Mouse (Mus musculus): ENCODE results near the gene Sulf2. TPM values are rescaled to one million over a fixed set of nuclear protein-coding genes. Genes with fewer than 3 reads are reported as not detected.

Sulf2 gene
- total and polyA plus RNA-seq, 2 experiments from 2014 or later, result 54.8 to 86.5 TPM

- 29% methylated on average over 1 of the region's 2 CpGs for WGBS
Observed at GRCm38 (mm10) chr2:166125033-166125432, 30.4 kb downstream of the Sulf2 start.

GRCm38 (mm10) chr2:166122781-166123180 is 32.7 kb downstream of the Sulf2 start:
- WGBS, result 15% methylated on average over 6 of the region's 6 CpGs
- peak; percentile 78 for ATAC-seq (ENCODE audit: insufficient read depth, low read depth)
- H3K4me3 ChIP-seq (ENCODE audit: low read depth, low read length), result no peak overlapping the region

More at GRCm38 (mm10) chr2:166125033-166125432, 30.4 kb downstream of the Sulf2 start:
- H3K4me2 ChIP-seq (ENCODE audit: low read depth, low read length), result no peak overlapping the region
- ATAC-seq (ENCODE audit: insufficient read depth, low read depth) (peak; percentile 47; the same call in 1 of the 2 replicates), DNase-seq (ENCODE audit: low spot score) (no peak)
- H3K27ac ChIP-seq (ENCODE audit: low read depth), result no peak overlapping the region
- H3K27me3 ChIP-seq (ENCODE audit: control insufficient read depth, insufficient read depth, low read length), result no peaks in the 10 kb centered on the region
- 0 out of 2 replicates have a peak, but pooled peaks cover 11% of the 10 kb centered on the region for H3K36me3 ChIP-seq (replicated peaks; ENCODE audit: control insufficient read depth, insufficient read depth, low read length)
- H3K4me1 ChIP-seq (ENCODE audit: control insufficient read depth, insufficient read depth), result peaks cover 46% of the 10 kb centered on the region
- TF ChIP-seq EP300 (IDR thresholded peaks at IDR 0.05; ENCODE audit: low read depth) (no peak), CTCF (IDR thresholded peaks at IDR 0.05; ENCODE audit: low read depth) (no peak)
- no peak overlapping the region for H3K9ac ChIP-seq (replicated peaks; ENCODE audit: low read depth, low read length)
- no peak overlapping the region for H3K4me3 ChIP-seq (ENCODE audit: low read depth, low read length)
- no peaks in the 10 kb centered on the region for H3K9me3 ChIP-seq (replicated peaks; ENCODE audit: control insufficient read depth, low read length)

GRCm38 (mm10) chr2:166121681-166122355 is 33.6 kb downstream of the Sulf2 start:
- H3K27ac ChIP-seq (ENCODE audit: low read depth), result peak overlapping the region; percentile 73; the same call in 1 of the 2 replicates
- no peak for DNase-seq (ENCODE audit: low spot score)
- no peak overlapping the region for H3K4me3 ChIP-seq (ENCODE audit: low read depth, low read length)
- no peaks in the 10 kb centered on the region for H3K27me3 ChIP-seq (ENCODE audit: control insufficient read depth, insufficient read depth, low read length)
- no peak overlapping the region for H3K9ac ChIP-seq (replicated peaks; ENCODE audit: low read depth, low read length)
- no peak overlapping the region for H3K4me2 ChIP-seq (ENCODE audit: low read depth, low read length)
- H3K9me3 ChIP-seq (replicated peaks; ENCODE audit: control insufficient read depth, low read length), result no peaks in the 10 kb centered on the region
- H3K4me1 ChIP-seq (ENCODE audit: control insufficient read depth, insufficient read depth), result peaks cover 46% of the 10 kb centered on the region
- ATAC-seq (ENCODE audit: insufficient read depth, low read depth), result no peak
- no peak for TF ChIP-seq CTCF (IDR thresholded peaks at IDR 0.05; ENCODE audit: low read depth)
- TF ChIP-seq EP300 (IDR thresholded peaks at IDR 0.05; ENCODE audit: low read depth), result no peak
- 70% methylated on average over 14 of the region's 14 CpGs for WGBS
- H3K36me3 ChIP-seq (replicated peaks; ENCODE audit: control insufficient read depth, insufficient read depth, low read length), result peaks cover 10% of the 10 kb centered on the region; the same call in 1 of the 2 replicates

More at GRCm38 (mm10) chr2:166122781-166123180, 32.7 kb downstream of the Sulf2 start:
- no peak overlapping the region for H3K4me2 ChIP-seq (ENCODE audit: low read depth, low read length)
- H3K9ac ChIP-seq (replicated peaks; ENCODE audit: low read depth, low read length), result 0 out of 2 replicates have a peak overlapping the region, but pooled peaks have one; percentile 9
- H3K9me3 ChIP-seq (replicated peaks; ENCODE audit: control insufficient read depth, low read length), result no peaks in the 10 kb centered on the region
- peak overlapping the region; percentile 73 for H3K27ac ChIP-seq (ENCODE audit: low read depth)
- peaks cover 5% of the 10 kb centered on the region; the same call in 1 of the 2 replicates for H3K36me3 ChIP-seq (replicated peaks; ENCODE audit: control insufficient read depth, insufficient read depth, low read length)
- DNase-seq (ENCODE audit: low spot score), result peak; percentile 81
- peaks cover 46% of the 10 kb centered on the region for H3K4me1 ChIP-seq (ENCODE audit: control insufficient read depth, insufficient read depth)
- TF ChIP-seq EP300 (IDR thresholded peaks at IDR 0.05; ENCODE audit: low read depth), result peak; percentile 79; the same call in 1 of the 2 replicates
- no peak for TF ChIP-seq CTCF (IDR thresholded peaks at IDR 0.05; ENCODE audit: low read depth)
- no peaks in the 10 kb centered on the region for H3K27me3 ChIP-seq (ENCODE audit: control insufficient read depth, insufficient read depth, low read length)

- Histone ChIP-seq H3K36me3 (replicated peaks; ENCODE audit: control insufficient read depth, insufficient read depth, low read length) (peaks cover 19% of the 10 kb centered on the region; the same call in 1 of the 2 replicates), H3K4me2 (ENCODE audit: low read depth, low read length) (no peak overlapping the region), H3K9me3 (replicated peaks; ENCODE audit: control insufficient read depth, low read length) (no peaks in the 10 kb centered on the region), H3K27me3 (ENCODE audit: control insufficient read depth, insufficient read depth, low read length) (no peaks in the 10 kb centered on the region), H3K4me3 (ENCODE audit: low read depth, low read length) (no peak overlapping the region), H3K9ac (replicated peaks; ENCODE audit: low read depth, low read length) (no peak overlapping the region), H3K4me1 (ENCODE audit: control insufficient read depth, insufficient read depth) (peaks cover 35% of the 10 kb centered on the region), H3K27ac (ENCODE audit: low read depth) (no peak overlapping the region)
- DNase-seq (ENCODE audit: low spot score) (no peak), ATAC-seq (ENCODE audit: insufficient read depth, low read depth) (no peak)
- TF ChIP-seq EP300 (IDR thresholded peaks at IDR 0.05; ENCODE audit: low read depth), result no peak
- no peak for TF ChIP-seq CTCF (IDR thresholded peaks at IDR 0.05; ENCODE audit: low read depth)
- 66% methylated on average over 2 of the region's 2 CpGs for WGBS
Observed at GRCm38 (mm10) chr2:166119992-166120391, 35.5 kb downstream of the Sulf2 start.

GRCm38 (mm10) chr2:166116704-166117103 is 38.8 kb downstream of the Sulf2 start:
- H3K27ac ChIP-seq (ENCODE audit: low read depth), result no peak overlapping the region
- 95% methylated on average over 16 of the region's 16 CpGs for WGBS
- no peak for ATAC-seq (ENCODE audit: insufficient read depth, low read depth)

More at GRCm38 (mm10) chr2:166116704-166117103, 38.8 kb downstream of the Sulf2 start:
- H3K4me3 ChIP-seq (ENCODE audit: low read depth, low read length), result no peak overlapping the region
- H3K4me1 ChIP-seq (ENCODE audit: control insufficient read depth, insufficient read depth), result 0 out of 2 replicates have a peak, but pooled peaks cover 8% of the 10 kb centered on the region
- H3K9ac ChIP-seq (replicated peaks; ENCODE audit: low read depth, low read length), result no peak overlapping the region
- H3K36me3 ChIP-seq (replicated peaks; ENCODE audit: control insufficient read depth, insufficient read depth, low read length), result peaks cover 19% of the 10 kb centered on the region; the same call in 1 of the 2 replicates
- no peaks in the 10 kb centered on the region for H3K27me3 ChIP-seq (ENCODE audit: control insufficient read depth, insufficient read depth, low read length)
- DNase-seq (ENCODE audit: low spot score), result no peak
- H3K4me2 ChIP-seq (ENCODE audit: low read depth, low read length), result no peak overlapping the region
- no peak for TF ChIP-seq CTCF (IDR thresholded peaks at IDR 0.05; ENCODE audit: low read depth)
- TF ChIP-seq EP300 (IDR thresholded peaks at IDR 0.05; ENCODE audit: low read depth), result no peak
- H3K9me3 ChIP-seq (replicated peaks; ENCODE audit: control insufficient read depth, low read length), result no peaks in the 10 kb centered on the region
